Mouse (Mus musculus) E14TG2a.4 (cell line): ENCODE data around the gene Taok3.

Source experiments
- CTCF ChIP-seq: conservative IDR thresholded peaks from 2 replicates; pipeline ENCODE4 v1.5.1; 2014; ENCODE audit warnings: low read length
- NANOG ChIP-seq: IDR thresholded peaks from 2 replicates; pipeline ENCODE4 v1.6.1; 2014; ENCODE audit warnings: borderline replicate concordance, low read length, mixed read lengths

DNA sequence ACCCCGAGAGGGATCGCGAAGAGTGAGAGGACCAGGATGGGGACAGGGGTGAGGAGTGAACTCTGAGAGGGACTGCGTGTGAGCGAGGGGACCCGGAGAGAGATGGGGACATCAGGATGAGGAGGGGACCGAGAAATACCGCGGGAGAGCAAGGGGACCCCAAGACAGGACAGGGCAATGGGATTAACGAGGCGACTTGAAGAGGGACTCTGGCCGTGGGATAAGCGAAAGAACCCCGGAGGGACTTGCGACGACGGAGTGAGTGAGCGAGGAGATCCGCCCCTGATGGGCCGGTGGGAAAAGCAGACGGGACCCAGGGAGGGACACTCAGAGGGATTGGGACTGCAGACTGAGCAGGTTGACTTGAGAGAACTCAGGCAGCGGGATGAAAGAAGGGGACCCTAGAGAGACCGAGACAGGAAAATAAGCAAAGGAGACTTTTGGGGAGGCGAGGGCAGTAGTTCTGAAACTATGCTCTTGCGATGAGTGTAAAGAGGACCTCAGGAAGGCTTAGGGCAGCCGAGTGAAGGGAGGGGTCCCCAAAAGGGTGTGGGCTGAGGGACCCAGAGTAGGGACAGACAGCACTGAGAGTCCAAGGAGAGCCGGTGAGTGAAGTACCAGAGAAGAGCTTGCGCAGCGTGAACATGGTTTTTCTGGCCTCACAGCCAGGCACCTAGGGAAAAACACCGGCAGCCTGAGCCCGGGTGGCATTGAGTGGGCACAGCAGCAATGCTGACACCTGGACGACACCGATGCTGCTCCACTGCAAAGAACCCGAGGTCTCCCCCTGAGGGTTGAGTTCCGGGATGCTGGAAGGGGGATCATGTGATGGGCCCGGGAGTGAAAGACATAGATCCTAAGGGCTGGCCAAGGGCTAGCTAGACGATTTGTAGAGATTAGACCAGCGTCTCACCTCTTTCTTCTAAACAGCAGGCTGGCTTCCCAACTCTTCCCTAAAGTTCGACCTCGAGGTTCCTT is 849 bp downstream of the Taok3 start:
- TF ChIP-seq CTCF (no peak), NANOG (no peak)
